Mouse (Mus musculus) mouse embryonic stem cell (cell line): ENCODE data around the gene Sag.

Experiments
- in situ Hi-C, 2 experiments: fragments of 300-500 bp; cut with MboI; formaldehyde crosslinking; loops; 1 replicate in 1 of 2; 3 replicates in 1 of 2; pipeline ENCODE4 v1.14.3; 2019 to 2020; ENCODE audit warnings: low sequenced_read_pairs in 2 of 2, low pct_unique_long_range_greater_than_20kb in 1 of 2, mixed read lengths in 1 of 2; ENCODE audit not compliant: unreplicated experiment in 1 of 2

Sag gene

GRCm38 (mm10) chr1:87879494-87880325 is 76.2 kb downstream of the Sag start:
- in situ Hi-C loops, result no loop called here

DNA sequence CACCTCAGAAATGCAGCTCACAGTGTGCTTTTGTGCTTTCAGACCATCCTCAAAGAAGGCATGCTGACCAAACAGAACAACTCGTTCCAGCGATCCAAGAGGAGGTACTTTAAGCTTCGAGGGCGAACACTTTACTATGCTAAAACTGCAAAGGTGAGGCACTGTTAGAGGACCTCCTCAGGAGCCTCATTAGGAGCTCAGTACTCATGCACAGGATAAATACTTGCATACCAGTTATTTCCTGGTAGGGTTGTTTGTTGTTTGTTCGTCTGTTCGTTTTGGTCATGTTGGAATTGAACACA is 76.8 kb downstream of the Sag start:
- in situ Hi-C loops, result no loop called here

DNA sequence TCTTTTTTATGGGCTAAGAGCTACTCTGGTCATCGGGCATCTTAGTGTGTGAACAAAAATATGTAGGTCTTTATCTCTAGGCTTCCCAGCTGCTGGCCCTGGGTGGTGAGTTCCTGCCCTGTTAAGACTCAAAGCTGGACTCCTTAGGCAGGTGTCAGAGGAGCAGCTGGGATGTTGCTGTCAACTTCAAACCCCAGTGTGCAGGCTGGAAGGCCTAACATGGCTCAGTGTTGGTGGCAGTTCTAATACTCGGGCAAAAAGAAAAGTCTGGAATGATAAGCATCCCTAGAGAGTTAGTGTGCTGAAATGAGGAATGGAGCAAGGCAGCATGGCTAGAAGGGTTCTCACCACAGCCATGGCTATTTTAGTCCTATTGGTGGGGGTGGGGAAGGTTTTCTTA is 77.4 kb downstream of the Sag start:
- in situ Hi-C loops, result no loop called here

GRCm38 (mm10) chr1:87881726-87882125 is 78.2 kb downstream of the Sag start:
- in situ Hi-C loops, result no loop called here

DNA sequence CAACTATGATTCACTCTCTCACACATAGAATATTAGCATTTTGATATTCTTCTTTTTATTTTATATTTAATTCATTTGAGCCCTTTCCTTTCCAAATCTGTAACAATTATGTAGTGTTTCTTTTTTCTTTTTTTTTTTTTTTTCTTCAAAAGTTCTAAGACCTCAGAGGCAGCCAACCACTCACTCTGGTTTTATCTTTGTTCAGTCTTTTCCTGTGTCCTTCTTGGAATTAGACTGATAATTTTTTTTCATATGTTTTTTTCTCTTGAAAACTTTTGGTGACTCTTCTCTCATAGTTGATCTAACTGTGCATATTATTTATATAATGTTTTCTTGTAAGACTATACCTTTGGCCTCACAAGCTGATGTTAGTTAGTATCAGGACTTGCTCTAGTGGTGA is 79.1 kb downstream of the Sag start:
- in situ Hi-C loops, result no loop called here

DNA sequence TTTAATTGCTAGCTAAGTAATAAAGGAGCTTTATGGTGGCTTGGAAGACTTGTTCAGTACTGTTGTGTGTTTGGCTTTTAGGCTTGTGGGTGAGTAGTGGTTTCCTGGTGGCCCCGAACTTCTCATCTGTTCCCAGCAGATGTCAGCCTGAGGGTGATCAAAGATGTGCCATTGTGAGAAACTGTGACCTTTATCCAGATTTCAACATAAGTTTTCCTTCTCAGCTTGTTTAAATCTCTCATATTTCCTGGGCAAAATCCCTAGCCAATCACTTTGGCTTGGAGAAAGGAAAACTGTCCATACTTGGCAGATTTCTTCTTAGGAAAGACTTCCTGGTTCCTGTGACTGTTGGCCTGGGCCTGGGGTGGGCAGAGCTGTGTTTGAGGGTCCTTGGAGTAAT is 87.5 kb downstream of the Sag start:
- in situ Hi-C loops, result no loop called here

- in situ Hi-C loops, result no loop called here
Observed at GRCm38 (mm10) chr1:87891634-87892033, 88.2 kb downstream of the Sag start.

GRCm38 (mm10) chr1:87892499-87892898 is 89.0 kb downstream of the Sag start:
- in situ Hi-C loops, result no loop called here

GRCm38 (mm10) chr1:87893414-87893813 is 89.9 kb downstream of the Sag start:
- in situ Hi-C loops, result no loop called here
